Mouse (Mus musculus): Measurements from ENCODE around the gene Edaradd.

GRCm38 (mm10) chr13:12543880-12544568 lies 23.8 kb upstream of the Edaradd start:
- TF ChIP-seq GATA1 (IDR thresholded peaks at IDR 0.05; ENCODE audit: borderline replicate concordance, low read length) (no peak), FLI1 (IDR thresholded peaks at IDR 0.05; ENCODE audit: low read length) (no peak)

Measured in megakaryocyte, embryonic 14.5 days (primary cell).